16 mouse cellular contexts compared by ENCODE assay signal in genomic region chr7:130938005-130938404, GRCm38 (mm10). TPM values are rescaled to one million over a fixed set of nuclear protein-coding genes. Genes with fewer than 3 reads are reported as not detected.
A peak's percentile ranks its signal among the peaks of the same experiment; 100 is the strongest.
DNase-seq lines count a peak whose midpoint lies in the region; ATAC-seq and TF ChIP-seq lines count a peak whose summit lies in the region.
"Had no signal": no experiment of that assay in that cellular context is flagged by ENCODE, and none has a peak within 500 bp of the region (broad histone marks: within the 10 kb centered on the region; RNA-seq: fewer than 3 reads in every experiment).

No protein-coding gene starts in this region.

- H3K9me3 ChIP-seq in embryonic facial prominence, embryonic 14.5 days (ENCODE audit: control insufficient read depth, low read length) = no peaks in the 10 kb centered on the region
- H3K9me3 ChIP-seq in embryonic facial prominence, embryonic 10.5 days = no peaks in the 10 kb centered on the region
- H3K9me3 ChIP-seq in heart, embryonic 13.5 days = no peaks in the 10 kb centered on the region
- H3K9me3 ChIP-seq: hindbrain, embryonic 13.5 days; neural tube, embryonic 13.5 days had no signal

- intact Hi-C loops in heart, postnatal 14 days (cut with DNase I) = no loop called here

- peaks cover 61% of the 10 kb centered on the region for H3K27me3 ChIP-seq in embryonic facial prominence, embryonic 14.5 days (replicated peaks; ENCODE audit: control insufficient read depth, insufficient read depth, low read length)
- H3K27me3 ChIP-seq in embryonic facial prominence, embryonic 10.5 days (replicated peaks; ENCODE audit: low read depth, poor library complexity, severe bottlenecking) = peaks cover 84% of the 10 kb centered on the region
- peaks cover 65% of the 10 kb centered on the region for H3K27me3 ChIP-seq in heart, embryonic 13.5 days (replicated peaks)

- H3K4me2 ChIP-seq in embryonic facial prominence, embryonic 14.5 days (ENCODE audit: low read depth, low read length) = 0 out of 2 replicates have a peak overlapping the region, but pooled peaks have one; percentile 93
- H3K4me2 ChIP-seq in heart, embryonic 13.5 days = peak overlapping the region; percentile 96
- H3K4me2 ChIP-seq: hindbrain, embryonic 13.5 days had no signal

- WGBS in embryonic facial prominence, embryonic 14.5 days = 64% methylated on average over 4 of the region's 4 CpGs
- WGBS in embryonic facial prominence, embryonic 10.5 days = 63% methylated on average over 4 of the region's 4 CpGs
- 47% methylated on average over 4 of the region's 4 CpGs for WGBS in heart, embryonic 13.5 days

- DNase-seq in embryonic facial prominence, embryonic 14.5 days (ENCODE audit: low spot score) = no peak
- no peak for DNase-seq in embryonic facial prominence, embryonic 10.5 days (ENCODE audit: low spot score)
- DNase-seq in heart, postnatal 14 days = no peak
- no peak for DNase-seq in layer of hippocampus, adult 2 months (ENCODE audit: low spot score in 2 of 2)
- no peak for DNase-seq in layer of hippocampus, postnatal 10 days (ENCODE audit: low spot score in 2 of 2)
- no peak for DNase-seq in right cerebral cortex, postnatal 36 days (ENCODE audit: low spot score in 2 of 2)
- DNase-seq: cerebellum, adult 18-20 months; liver; lung, adult 18-20 months; right cerebral cortex, postnatal 4 days had no signal

- no peak overlapping the region for H3K27ac ChIP-seq in embryonic facial prominence, embryonic 14.5 days (replicated peaks; ENCODE audit: low read depth, low read length)
- H3K27ac ChIP-seq in embryonic facial prominence, embryonic 10.5 days (replicated peaks) = no peak overlapping the region
- no peak overlapping the region for H3K27ac ChIP-seq in heart, embryonic 13.5 days (replicated peaks)
- H3K27ac ChIP-seq in layer of hippocampus, adult 2 months = peak overlapping the region; percentile 91
- H3K27ac ChIP-seq in embryonic fibroblast, embryonic 13.5 days (ENCODE audit: insufficient read depth, low read length) = no peak overlapping the region
- H3K27ac ChIP-seq: hindbrain, embryonic 13.5 days; neural tube, embryonic 13.5 days had no signal

- H3K9ac ChIP-seq in embryonic facial prominence, embryonic 14.5 days (ENCODE audit: low read depth, low read length) = no peak overlapping the region
- H3K9ac ChIP-seq in heart, embryonic 13.5 days = no peak overlapping the region
- H3K9ac ChIP-seq: hindbrain, embryonic 13.5 days; neural tube, embryonic 13.5 days had no signal

- no peak for TF ChIP-seq CTCF in layer of hippocampus, adult 2 months (conservative IDR thresholded peaks at IDR 0.05)
- TF ChIP-seq CTCF in embryonic fibroblast, embryonic 13.5 days (IDR thresholded peaks at IDR 0.05; ENCODE audit: borderline replicate concordance, insufficient read depth, low read length) = no peak

- no peaks in the 10 kb centered on the region for H3K36me3 ChIP-seq in embryonic facial prominence, embryonic 14.5 days (ENCODE audit: control insufficient read depth, insufficient read depth, low read length)
- H3K36me3 ChIP-seq in embryonic facial prominence, embryonic 10.5 days (replicated peaks) = no peaks in the 10 kb centered on the region
- H3K36me3 ChIP-seq in heart, embryonic 13.5 days = no peaks in the 10 kb centered on the region
- H3K36me3 ChIP-seq: hindbrain, embryonic 13.5 days; neural tube, embryonic 13.5 days had no signal

- peaks cover 7% of the 10 kb centered on the region; the same call in 1 of the 2 replicates for H3K4me1 ChIP-seq in embryonic facial prominence, embryonic 14.5 days (ENCODE audit: control insufficient read depth, insufficient read depth, low read length)
- H3K4me1 ChIP-seq in embryonic facial prominence, embryonic 10.5 days = peaks cover 16% of the 10 kb centered on the region
- H3K4me1 ChIP-seq in heart, embryonic 13.5 days = peaks cover 54% of the 10 kb centered on the region
- H3K4me1 ChIP-seq in embryonic fibroblast, embryonic 13.5 days (ENCODE audit: control insufficient read depth, insufficient read depth, low read length) = peaks cover 2% of the 10 kb centered on the region; the same call in 1 of the 2 replicates

- TF ChIP-seq POLR2A in embryonic fibroblast, embryonic 13.5 days (IDR thresholded peaks at IDR 0.05; ENCODE audit: low read depth, low read length) = no peak

- ATAC-seq in embryonic facial prominence, embryonic 14.5 days (ENCODE audit: low read depth) = no peak
- ATAC-seq in heart, embryonic 13.5 days (ENCODE audit: extremely low read depth, insufficient number of reproducible peaks, low FRiP score, low TSS enrichment) = no peak
- ATAC-seq: intestine, postnatal 0 days; midbrain, embryonic 16.5 days had no signal

- H3K4me3 ChIP-seq in embryonic facial prominence, embryonic 14.5 days (ENCODE audit: low read depth, low read length) = no peak overlapping the region
- no peak overlapping the region for H3K4me3 ChIP-seq in embryonic facial prominence, embryonic 10.5 days
- H3K4me3 ChIP-seq in heart, embryonic 13.5 days = no peak overlapping the region
- H3K4me3 ChIP-seq in layer of hippocampus, adult 2 months = peak overlapping the region; percentile 70
- H3K4me3 ChIP-seq in embryonic fibroblast, embryonic 13.5 days (ENCODE audit: insufficient read depth, low read length) = peak overlapping the region; percentile 59; the same call in 1 of the 2 replicates
- H3K4me3 ChIP-seq: neural tube, embryonic 13.5 days had no signal

RNA-seq across cellular contexts. Expression of gene Htra1, which starts 2.1 kb away (rescaled TPM):
- polyA plus RNA-seq in embryonic facial prominence, embryonic 14.5 days (2014; fragmentation: Nextera tagmentation; extraction: Ambion mirVana) = 113 and 128 TPM in 2 replicates
- polyA plus RNA-seq in embryonic facial prominence, embryonic 10.5 days (2016; fragmentation: Nextera tagmentation; extraction: Ambion mirVana) = 3.2 and 3.3 TPM in 2 replicates
- polyA plus RNA-seq in heart, embryonic 13.5 days (2015; fragmentation: Nextera tagmentation; extraction: Ambion mirVana) = 52.9 and 65.4 TPM in 2 replicates
- 100 to 1,000 TPM; 151 to 162 TPM for total RNA-seq in heart, postnatal 14 days (2021)
- total RNA-seq in layer of hippocampus, adult 2 months (2021) = 100 to 1,000 TPM; 239 to 255 TPM
- 100 to 1,000 TPM; 228 to 241 TPM for total RNA-seq in layer of hippocampus, postnatal 10 days (2021)
- polyA plus RNA-seq in embryonic fibroblast, embryonic 13.5 days (2011; ENCODE audit: insufficient read length, low read depth, missing spikeins) = 195 and 242 TPM in 2 replicates

Comparison
In these comparisons a context has a peak if more than half of its experiments do, and no peak if none do; other contexts are left out.
1. RNA of gene Htra1, which starts 2.1 kb away (polyA plus RNA-seq): 195 to 242 TPM in embryonic fibroblast, embryonic 13.5 days, 113 to 128 TPM in embryonic facial prominence, embryonic 14.5 days and 52.9 to 65.4 TPM in heart, embryonic 13.5 days; 3.2 to 3.3 TPM in embryonic facial prominence, embryonic 10.5 days; every median in the first group is over 10 times any median in the second.
2. H3K4me3 ChIP-seq: peak in layer of hippocampus, adult 2 months (single experiment) and embryonic fibroblast, embryonic 13.5 days (single experiment); none in embryonic facial prominence, embryonic 14.5 days (single experiment), embryonic facial prominence, embryonic 10.5 days (single experiment) and heart, embryonic 13.5 days (single experiment).